Mouse (Mus musculus) heart, embryonic 11.5 days (tissue): ENCODE data around the gene Prn. TPM values are rescaled to one million over a fixed set of nuclear protein-coding genes. Genes with fewer than 3 reads are reported as not detected.

Experiments
- ATAC-seq: fragments of 200-750 bp; cut with Nextera tagmentation; replicated peaks from 2 replicates; pipeline ENCODE4 v1.8.0; 2017; ENCODE audit warnings: moderate library complexity; ENCODE audit not compliant: insufficient number of reproducible peaks, low FRiP score, low TSS enrichment
- H3K27ac ChIP-seq: fragments of 300-500 bp; sonication (generic); 2 replicates; pipeline ENCODE4 v1.5.1; 2014; ENCODE audit warnings: mild to moderate bottlenecking, low read depth, low read length
- H3K27me3 ChIP-seq: fragments of 300-500 bp; sonication (generic); 2 replicates; pipeline ENCODE4 v1.6.1; 2014; ENCODE audit warnings: mild to moderate bottlenecking, low read length, mixed read lengths; ENCODE audit not compliant: control insufficient read depth, insufficient read depth
- H3K36me3 ChIP-seq: fragments of 300-500 bp; sonication (generic); 2 replicates; pipeline ENCODE4 v1.6.1; 2014; ENCODE audit warnings: mild to moderate bottlenecking, low read length, moderate library complexity, mixed read lengths; ENCODE audit not compliant: control insufficient read depth, insufficient read depth
- H3K4me1 ChIP-seq: fragments of 300-500 bp; sonication (generic); 2 replicates; pipeline ENCODE4 v1.6.1; 2014; ENCODE audit warnings: low read length; ENCODE audit not compliant: control insufficient read depth, insufficient read depth
- H3K4me2 ChIP-seq: fragments of 300-500 bp; sonication (generic); 2 replicates; pipeline ENCODE4 v1.6.1; 2014; ENCODE audit warnings: mild to moderate bottlenecking, moderate library complexity
- H3K4me3 ChIP-seq: fragments of 300-500 bp; sonication (generic); 2 replicates; pipeline ENCODE4 v1.5.1; 2014; ENCODE audit warnings: low read depth, low read length
- H3K9ac ChIP-seq: fragments of 300-500 bp; sonication (generic); 2 replicates; pipeline ENCODE4 v1.6.1; 2014; ENCODE audit warnings: mild to moderate bottlenecking, low read depth, low read length, moderate library complexity
- H3K9me3 ChIP-seq: fragments of 300-500 bp; sonication (generic); replicated peaks from 2 replicates; pipeline ENCODE4 v1.6.1; 2016; ENCODE audit warnings: low read length; ENCODE audit not compliant: control insufficient read depth
- WGBS: fragments of 180-500 bp; shearing (Covaris S2); extraction: QIAGEN DNeasy Blood & Tissue Kit; methylation state at CpG from one replicate; pipeline ENCODE4 v1.1.7; 2014; ENCODE audit not compliant: insufficient replicate concordance; 5-methylcytosine and 5-hydroxymethylcytosine counted together
- polyA plus RNA-seq: library from polyadenylated mRNA; unstranded; fragments of >200 nt; fragmentation: Nextera tagmentation; extraction: Ambion mirVana; gene quantifications from 2 replicates; pipeline ENCODE4 v1.2.1, GENCODE M21; 2014

Prn gene
- polyA plus RNA-seq, 1 experiment from 2014 or later: not detected

DNA sequence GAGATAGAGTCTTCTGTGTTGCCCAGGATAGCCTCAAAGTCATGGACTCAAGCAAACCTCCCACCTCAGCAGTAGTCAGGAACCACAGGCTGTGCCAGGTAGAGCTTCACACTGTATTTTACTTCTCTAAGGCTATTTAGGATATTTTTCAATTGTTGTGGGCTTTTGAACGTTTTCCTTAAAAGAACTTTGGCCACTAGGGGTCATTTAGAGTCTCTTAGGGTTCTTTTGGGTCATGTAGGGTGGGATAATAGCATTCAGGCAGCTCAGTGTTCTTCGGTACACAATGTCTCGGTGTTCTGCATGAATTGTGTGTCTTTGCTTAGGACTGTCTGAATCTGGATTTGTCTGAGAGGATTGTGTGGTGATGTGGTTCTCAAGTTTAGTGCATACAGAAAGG is 78.2 kb downstream of the Prn start:
- Histone ChIP-seq H3K9me3 (no peaks in the 10 kb centered on the region), H3K4me3 (no peak overlapping the region), H3K4me2 (no peak overlapping the region), H3K9ac (no peak overlapping the region), H3K4me1 (0 out of 2 replicates have a peak, but pooled peaks cover 3% of the 10 kb centered on the region), H3K27me3 (no peaks in the 10 kb centered on the region), H3K27ac (no peak overlapping the region), H3K36me3 (no peaks in the 10 kb centered on the region)
- ATAC-seq: no peak
- WGBS: 41% methylated on average over 3 of the region's 3 CpGs

DNA sequence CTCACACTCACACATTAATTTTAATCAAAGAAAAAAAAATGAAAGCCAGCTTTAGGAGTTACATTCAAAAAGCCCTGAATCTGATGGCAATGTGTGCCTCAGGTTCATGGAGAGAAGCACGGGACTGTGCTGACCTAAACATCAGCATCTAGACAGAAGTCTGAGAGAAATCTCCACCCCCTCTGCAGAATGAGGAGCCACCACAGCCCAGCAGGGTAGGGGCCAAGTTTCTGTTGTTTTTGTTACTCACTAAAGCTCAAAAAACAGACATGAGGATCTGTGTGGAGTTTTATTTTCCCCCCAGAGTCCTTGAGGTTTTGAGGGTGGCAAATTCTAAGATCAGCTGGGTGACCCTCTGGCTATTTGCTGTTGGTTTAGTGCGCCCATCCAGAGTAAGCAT is 78.8 kb downstream of the Prn start:
- Histone ChIP-seq H3K27me3 (no peaks in the 10 kb centered on the region), H3K4me1 (peaks cover 6% of the 10 kb centered on the region; the same call in 1 of the 2 replicates), H3K27ac (no peak overlapping the region), H3K9me3 (no peaks in the 10 kb centered on the region), H3K4me3 (no peak overlapping the region), H3K4me2 (no peak overlapping the region), H3K9ac (no peak overlapping the region), H3K36me3 (no peaks in the 10 kb centered on the region)
- no peak for ATAC-seq
- WGBS: 76% methylated on average over 2 of the region's 2 CpGs

DNA sequence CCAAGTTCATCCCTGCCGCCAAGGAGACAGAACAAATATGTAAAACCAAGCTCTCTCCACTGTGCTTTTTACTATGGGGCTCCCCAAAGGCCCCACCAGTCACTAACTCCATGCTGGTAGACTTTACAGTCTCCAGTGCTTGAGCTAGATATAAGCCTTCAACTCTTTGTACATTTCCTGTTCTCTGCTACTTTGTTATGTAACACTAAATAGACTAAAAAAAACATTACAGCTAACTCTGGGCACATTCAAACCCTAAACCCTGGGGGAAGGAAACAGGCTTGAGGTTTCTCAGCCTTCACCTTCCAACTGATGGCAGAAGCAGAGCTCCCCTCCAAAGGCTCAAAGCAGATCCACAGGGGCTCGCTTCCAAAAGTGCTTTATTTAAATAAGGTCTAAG is 82.7 kb downstream of the Prn start:
- WGBS: 84% methylated on average over 2 of the region's 2 CpGs
- no peak overlapping the region for H3K4me2 ChIP-seq

DNA sequence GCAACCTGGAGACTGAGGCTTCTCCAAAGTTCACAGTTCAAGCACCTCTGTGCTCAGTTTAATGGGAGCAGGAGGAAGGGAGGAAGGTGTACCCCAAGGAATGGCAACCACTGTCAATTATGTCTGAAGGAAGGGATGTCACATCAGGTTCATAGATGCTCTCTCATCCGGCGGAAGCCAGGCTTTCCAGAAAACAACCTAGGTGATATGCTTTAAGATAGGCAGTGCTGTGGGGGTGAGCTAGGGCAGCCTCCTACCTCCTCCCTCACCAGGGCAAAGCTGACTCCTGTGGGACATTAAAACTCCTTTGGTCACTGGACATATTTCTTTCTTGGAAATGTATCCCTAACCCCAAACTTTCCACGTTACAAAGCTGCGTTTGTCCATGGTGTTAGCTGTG is 83.4 kb downstream of the Prn start:
- H3K27ac ChIP-seq: no peak overlapping the region
- no peaks in the 10 kb centered on the region for H3K9me3 ChIP-seq
- no peak overlapping the region for H3K9ac ChIP-seq
- WGBS: 68% methylated on average over 4 of the region's 4 CpGs
- no peak overlapping the region for H3K4me3 ChIP-seq
- ATAC-seq: no peak
- H3K4me2 ChIP-seq: no peak overlapping the region
- H3K27me3 ChIP-seq: no peaks in the 10 kb centered on the region
- H3K36me3 ChIP-seq: no peaks in the 10 kb centered on the region
- H3K4me1 ChIP-seq: peaks cover 10% of the 10 kb centered on the region; the same call in 1 of the 2 replicates

More for the DNA sequence above, 82.7 kb downstream of the Prn start:
- H3K4me1 ChIP-seq: peaks cover 10% of the 10 kb centered on the region; the same call in 1 of the 2 replicates
- H3K27ac ChIP-seq: no peak overlapping the region
- no peaks in the 10 kb centered on the region for H3K27me3 ChIP-seq
- no peak overlapping the region for H3K9ac ChIP-seq
- H3K9me3 ChIP-seq: no peaks in the 10 kb centered on the region
- no peak overlapping the region for H3K4me3 ChIP-seq
- ATAC-seq: no peak
- H3K36me3 ChIP-seq: no peaks in the 10 kb centered on the region

DNA sequence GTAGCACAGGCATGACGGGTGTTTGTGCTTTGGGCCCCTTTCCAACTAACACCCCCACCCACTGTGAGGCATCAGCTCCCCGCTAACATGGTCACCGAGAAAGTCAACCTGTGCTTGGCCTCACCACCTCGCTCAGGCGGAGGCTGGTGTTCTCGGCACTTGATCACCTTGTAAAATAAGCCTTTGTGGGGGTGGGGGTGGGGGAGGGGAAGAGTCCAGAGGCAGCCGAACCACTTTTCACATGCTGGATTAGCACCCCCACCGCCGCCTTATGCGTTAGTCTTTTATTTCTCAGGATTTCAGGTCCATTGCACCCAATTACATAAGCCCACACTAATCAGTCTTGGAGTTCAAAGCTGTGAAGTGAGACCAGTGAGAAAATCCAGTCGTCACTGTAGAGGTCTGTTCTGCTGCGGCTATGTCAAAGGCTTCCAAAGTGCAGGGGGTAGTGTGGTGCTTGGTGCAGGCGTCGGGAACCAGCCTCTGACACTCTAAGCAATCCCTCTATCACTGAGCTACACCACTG is 83.9 kb downstream of the Prn start:
- H3K27ac ChIP-seq: no peak overlapping the region
- H3K4me1 ChIP-seq: peaks cover 10% of the 10 kb centered on the region; the same call in 1 of the 2 replicates
- H3K9ac ChIP-seq: no peak overlapping the region
- H3K36me3 ChIP-seq: no peaks in the 10 kb centered on the region
- WGBS: 37% methylated on average over 14 of the region's 14 CpGs
- H3K27me3 ChIP-seq: no peaks in the 10 kb centered on the region
- peak overlapping the region; percentile 19 for H3K4me2 ChIP-seq
- ATAC-seq: no peak
- H3K4me3 ChIP-seq: no peak overlapping the region
- no peaks in the 10 kb centered on the region for H3K9me3 ChIP-seq

DNA sequence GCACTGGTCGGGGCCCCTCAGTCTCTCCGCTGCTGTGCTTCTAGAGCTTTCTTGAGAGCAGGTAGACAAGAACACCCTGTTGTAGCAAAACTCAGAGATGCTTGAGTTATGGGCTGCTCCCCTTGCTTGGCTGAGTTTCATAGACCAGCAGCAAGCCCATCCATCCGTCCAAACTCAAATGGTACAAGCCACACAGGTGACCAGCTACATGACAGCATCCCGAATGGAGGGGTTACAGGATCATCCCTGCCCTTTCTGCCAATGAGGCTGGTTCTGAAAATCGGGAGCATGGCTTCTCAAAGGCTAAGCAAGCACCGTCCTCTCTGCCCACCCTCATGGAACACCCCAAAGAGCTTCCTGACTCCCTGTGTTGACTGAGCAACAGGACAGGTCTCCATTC is 85.2 kb downstream of the Prn start:
- ATAC-seq: no peak
- Histone ChIP-seq H3K4me2 (no peak overlapping the region), H3K4me1 (peaks cover 10% of the 10 kb centered on the region; the same call in 1 of the 2 replicates), H3K9me3 (no peaks in the 10 kb centered on the region), H3K4me3 (no peak overlapping the region), H3K27me3 (no peaks in the 10 kb centered on the region), H3K36me3 (no peaks in the 10 kb centered on the region), H3K9ac (no peak overlapping the region), H3K27ac (no peak overlapping the region)
- WGBS: 90% methylated on average over 6 of the region's 6 CpGs

DNA sequence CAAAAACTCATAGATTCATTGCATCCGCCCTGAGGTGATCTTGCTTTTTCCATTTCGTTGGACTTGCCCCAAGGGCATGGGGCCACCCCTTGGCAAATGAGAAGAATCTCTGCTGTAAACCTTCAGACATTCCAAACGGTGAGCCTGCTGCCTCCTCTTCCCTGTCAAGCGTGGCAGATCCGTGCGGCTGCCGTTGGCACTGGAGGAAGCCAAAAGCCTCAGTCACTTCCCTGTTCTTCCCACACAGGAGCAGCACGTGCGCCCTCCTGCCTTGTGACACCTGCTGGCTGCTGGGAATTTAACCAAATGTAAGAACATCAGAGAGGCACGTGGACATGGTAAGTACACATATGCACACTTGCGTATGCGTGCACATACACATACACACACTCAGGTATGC is 86.0 kb downstream of the Prn start:
- Histone ChIP-seq H3K27me3 (no peaks in the 10 kb centered on the region), H3K9me3 (no peaks in the 10 kb centered on the region), H3K9ac (no peak overlapping the region), H3K27ac (no peak overlapping the region), H3K4me2 (no peak overlapping the region), H3K4me1 (peaks cover 10% of the 10 kb centered on the region; the same call in 1 of the 2 replicates), H3K4me3 (no peak overlapping the region), H3K36me3 (no peaks in the 10 kb centered on the region)
- ATAC-seq: no peak
- 85% methylated on average over 12 of the region's 12 CpGs for WGBS

DNA sequence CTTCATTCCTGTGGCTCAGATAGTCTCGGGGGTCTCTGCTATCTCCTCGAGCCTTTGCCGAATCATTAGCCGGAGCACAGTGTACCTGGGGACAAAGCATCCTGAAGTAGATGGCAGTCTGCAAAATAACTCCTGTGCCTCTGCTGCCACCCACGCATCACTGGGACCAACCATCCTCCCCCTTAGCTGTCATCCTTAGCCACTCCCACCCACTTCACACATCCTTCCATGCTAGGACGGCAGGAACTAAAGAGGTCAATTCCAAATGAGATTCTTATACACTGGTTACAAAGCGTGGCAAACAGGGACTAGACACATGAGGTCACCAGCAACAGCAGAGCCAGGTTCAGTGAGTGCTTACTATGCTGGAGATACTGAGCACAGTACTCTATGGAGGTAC is 86.6 kb downstream of the Prn start:
- H3K4me1 ChIP-seq: peaks cover 10% of the 10 kb centered on the region; the same call in 1 of the 2 replicates
- H3K9me3 ChIP-seq: no peaks in the 10 kb centered on the region
- H3K36me3 ChIP-seq: no peaks in the 10 kb centered on the region
- H3K9ac ChIP-seq: no peak overlapping the region
- no peak overlapping the region for H3K27ac ChIP-seq
- WGBS: 72% methylated on average over 7 of the region's 7 CpGs
- ATAC-seq: no peak
- no peak overlapping the region for H3K4me3 ChIP-seq
- H3K27me3 ChIP-seq: no peaks in the 10 kb centered on the region
- H3K4me2 ChIP-seq: no peak overlapping the region

DNA sequence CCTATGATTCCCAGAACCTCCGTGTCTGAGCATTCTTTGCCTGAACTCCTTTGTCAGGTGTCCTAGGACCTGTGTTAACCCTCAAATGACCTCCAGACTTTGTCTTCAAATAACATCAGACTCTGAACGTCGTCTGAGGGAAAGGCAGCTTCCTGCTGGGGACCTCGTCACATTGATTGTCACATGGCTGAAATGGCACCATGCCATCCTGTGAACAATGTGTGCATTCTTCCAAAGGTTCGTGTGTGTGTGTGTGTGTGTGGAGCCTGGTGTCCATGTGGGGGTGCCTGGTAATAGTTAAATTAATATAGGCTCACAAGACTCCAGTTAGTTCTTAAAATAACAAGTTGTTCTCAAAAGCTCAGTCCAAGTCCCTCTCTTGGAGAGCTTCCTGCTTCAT is 87.6 kb downstream of the Prn start:
- ATAC-seq: no peak

More for the DNA sequence above, 87.6 kb downstream of the Prn start:
- H3K27ac ChIP-seq: no peak overlapping the region
- peaks cover 11% of the 10 kb centered on the region; the same call in 1 of the 2 replicates for H3K4me1 ChIP-seq
- no peak overlapping the region for H3K9ac ChIP-seq
- no peaks in the 10 kb centered on the region for H3K27me3 ChIP-seq
- no peaks in the 10 kb centered on the region for H3K36me3 ChIP-seq
- WGBS: 56% methylated on average over 5 of the region's 5 CpGs
- H3K9me3 ChIP-seq: no peaks in the 10 kb centered on the region
- H3K4me2 ChIP-seq: no peak overlapping the region
- H3K4me3 ChIP-seq: no peak overlapping the region
